Mouse (Mus musculus): ENCODE results near the gene Zfp59. TPM values are rescaled to one million over a fixed set of nuclear protein-coding genes. Genes with fewer than 3 reads are reported as not detected.
"Not testable (repeated sequence)": the region's sequence is repeated elsewhere in the genome, so short reads cannot be mapped to it uniquely, and the experiment has no call there.

Gene Zfp59
- total RNA-seq, 2 experiments from 2014 or later, result 2.8 to 3.0 TPM

- DNase-seq (ENCODE audit: low spot score in 2 of 2), result peak; percentile 36 to 68
Observed at GRCm38 (mm10) chr7:27860396-27861235, 22.2 kb downstream of the Zfp59 start.

GRCm38 (mm10) chr7:27862578-27862977 lies 24.2 kb downstream of the Zfp59 start:
- DNase-seq (ENCODE audit: low spot score in 2 of 2), result not testable (repeated sequence)

GRCm38 (mm10) chr7:27881721-27882120 lies 43.3 kb downstream of the Zfp59 start:
- DNase-seq (ENCODE audit: low spot score in 2 of 2), result no peak

- DNase-seq (ENCODE audit: low spot score in 2 of 2), result no peak
Observed at GRCm38 (mm10) chr7:27900601-27901000, 62.2 kb downstream of the Zfp59 start.

- no peak for DNase-seq (ENCODE audit: low spot score in 2 of 2)
Observed at GRCm38 (mm10) chr7:27905061-27905848, 66.8 kb downstream of the Zfp59 start.

Other genes with a start within 250 kb of the Zfp59 start
- 100 to 1,000 TPM; 183 to 188 TPM for gene Akt2, start 247.1 kb upstream of the Zfp59 start, total RNA-seq (2021)
- not detected for gene Ttc9b, start 184.7 kb upstream of the Zfp59 start, total RNA-seq (2021)
- 10 to 100 TPM; 19.2 to 20.0 TPM for gene Map3k10, start 164.0 kb upstream of the Zfp59 start, total RNA-seq (2021)
- gene Zfp607b, start 149.3 kb upstream of the Zfp59 start, total RNA-seq (2021), result 1 to 10 TPM; 1.4 to 2.1 TPM
- gene Zfp60, start 107.2 kb upstream of the Zfp59 start, total RNA-seq (2021), result 10 to 100 TPM; 10.9 to 12.8 TPM
- gene Zfp626, start 31.4 kb upstream of the Zfp59 start, total RNA-seq (2021), result 1 to 10 TPM; 4.6 to 6.2 TPM
- 1 to 10 TPM; 3.5 to 4.3 TPM for gene Zfp607a, start 18.9 kb downstream of the Zfp59 start, total RNA-seq (2021)
- 1 to 10 TPM; 7.7 to 9.3 TPM for gene Zfp974, start 90.9 kb downstream of the Zfp59 start, total RNA-seq (2021)
- 1 to 10 TPM; 7.8 to 8.8 TPM for gene Zfp780b, start 140.6 kb downstream of the Zfp59 start, total RNA-seq (2021)
- gene Zfp850, start 175.5 kb downstream of the Zfp59 start, total RNA-seq (2021), result 1 to 10 TPM; 1.2 to 1.4 TPM
- gene Psmc4, start 211.5 kb downstream of the Zfp59 start, total RNA-seq (2021), result 100 to 1,000 TPM; 129 to 150 TPM
- gene Fcgbp, start 232.6 kb downstream of the Zfp59 start, total RNA-seq (2021), result under 1 TPM in 1 of 2 experiments, not detected in 1; 0.05 TPM